Mouse (Mus musculus) embryo, embryonic 10.5 days (tissue): ENCODE results near the gene Mindy2.
"Not testable (repeated sequence)": the region's sequence is repeated elsewhere in the genome, so short reads cannot be mapped to it uniquely, and the experiment has no call there.

ENCODE experiments used
- DNase-seq: peaks from one replicate; pipeline ENCODE4 v3.0.0-alpha.2; 2015; ENCODE audit warnings: low spot score

Gene Mindy2

DNA sequence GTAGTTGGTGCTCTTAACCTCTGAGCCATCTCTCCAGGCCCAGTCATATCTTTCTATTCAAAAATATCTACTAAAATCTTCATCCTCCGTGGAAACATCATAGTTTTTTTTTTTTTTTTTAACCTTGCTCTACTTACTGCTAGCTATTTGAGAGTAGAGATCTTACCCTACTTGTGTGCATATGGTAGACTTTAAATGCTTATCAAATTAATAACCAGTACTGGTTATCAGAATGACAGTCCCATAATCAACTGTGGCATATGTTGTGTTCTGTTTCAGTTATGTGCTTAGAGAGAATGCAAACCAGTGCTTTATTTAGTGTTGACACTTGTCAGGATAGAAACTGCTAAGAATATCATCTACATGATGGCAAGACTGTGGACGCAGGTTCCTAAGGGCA is 78.9 kb downstream of the Mindy2 start:
- no peak for DNase-seq

DNA sequence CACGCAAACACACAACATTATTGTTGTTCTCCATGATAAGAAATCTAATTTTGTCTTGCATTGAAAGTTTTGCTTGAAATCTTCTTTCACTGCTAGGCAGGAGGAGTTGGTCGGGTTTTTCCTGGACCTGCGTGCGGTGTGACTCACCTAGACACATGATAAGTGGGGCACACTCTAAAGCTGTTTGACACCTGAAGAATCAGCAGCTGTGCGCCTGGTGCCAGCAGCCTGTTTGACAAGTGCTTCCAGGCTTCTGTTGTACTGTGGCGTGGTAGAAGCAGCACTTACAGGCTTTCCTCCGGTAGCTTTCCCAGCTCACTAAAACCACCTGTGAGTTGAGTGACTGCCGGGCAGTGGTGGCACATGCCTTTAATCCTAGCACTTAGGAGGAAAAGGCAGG is 86.6 kb downstream of the Mindy2 start:
- DNase-seq, result no peak

DNA sequence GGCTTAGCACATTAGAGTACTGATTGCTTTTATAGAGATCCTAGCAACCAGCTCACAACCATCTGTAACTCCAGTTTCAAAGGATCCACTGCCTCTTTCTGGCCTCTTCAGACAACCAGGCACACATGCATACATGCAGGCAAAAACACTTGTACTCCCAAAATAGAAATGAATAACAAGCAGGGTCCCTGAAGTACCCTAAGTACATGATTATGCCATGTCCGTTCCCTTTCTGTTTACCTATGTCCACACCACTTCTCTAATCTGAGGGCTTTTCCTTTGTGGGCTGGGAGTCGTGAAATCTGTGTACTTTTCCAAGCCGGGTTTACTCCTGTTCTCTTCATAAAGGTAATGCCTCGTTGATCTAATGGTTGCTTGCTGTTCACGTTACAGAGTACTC is 89.3 kb downstream of the Mindy2 start:
- DNase-seq, result no peak

DNA sequence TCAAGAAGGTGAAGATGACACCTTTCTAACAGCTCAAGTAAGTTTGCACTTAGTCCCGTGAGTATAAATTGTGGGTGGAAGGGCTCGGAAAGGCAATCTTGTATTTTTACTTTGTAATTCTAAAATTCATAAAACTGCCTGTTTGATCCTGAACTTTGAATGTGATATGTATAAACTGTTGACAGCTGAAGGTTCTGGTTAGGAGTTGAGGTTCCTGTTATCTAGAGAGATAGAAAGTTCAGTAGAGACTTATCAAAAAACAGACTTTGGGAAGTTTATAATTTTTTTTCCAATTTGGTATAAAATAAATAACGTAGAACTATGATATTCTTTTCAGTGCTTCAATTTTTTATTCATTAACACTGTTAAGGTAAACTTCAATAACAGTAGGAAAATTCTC is 94.1 kb downstream of the Mindy2 start:
- DNase-seq, result no peak

DNA sequence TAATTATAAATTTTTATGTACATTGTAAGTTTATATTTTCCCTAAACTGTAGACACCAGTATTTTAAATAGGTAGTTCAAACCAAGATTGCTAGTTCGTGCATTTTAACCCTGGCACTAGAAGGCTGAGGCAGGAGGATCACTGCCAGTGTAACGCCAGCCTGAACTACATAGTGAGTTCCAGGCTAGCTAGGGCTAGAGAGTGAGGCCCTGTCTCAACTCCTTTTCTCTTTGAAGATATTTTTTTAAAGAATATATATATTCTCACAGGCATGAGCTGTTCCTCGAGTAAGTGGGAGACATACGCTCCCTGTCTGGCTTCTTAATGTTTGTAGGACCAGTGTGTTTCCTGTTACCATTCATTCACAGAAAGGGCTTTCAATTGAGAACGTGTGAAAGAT is 100.2 kb downstream of the Mindy2 start:
- no peak for DNase-seq

DNA sequence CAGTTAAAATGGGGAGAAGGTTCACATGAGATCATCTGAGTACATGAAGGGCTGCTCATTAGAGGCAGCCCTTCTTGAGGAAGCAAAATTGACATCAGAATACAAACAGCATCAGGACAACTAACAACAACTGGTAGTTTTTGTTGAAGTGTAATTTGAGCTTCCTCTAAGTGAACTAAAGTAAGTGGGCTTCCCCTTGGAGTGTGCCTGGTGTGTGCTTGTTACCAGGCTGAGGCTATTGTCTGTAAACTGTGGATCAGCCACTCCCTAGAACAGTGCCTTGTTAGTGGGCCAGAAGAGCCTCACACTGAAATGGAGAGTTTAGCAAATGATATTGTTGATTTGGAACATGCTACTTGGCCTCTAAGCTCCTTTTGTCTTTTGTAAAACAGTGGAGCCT is 101.5 kb downstream of the Mindy2 start:
- DNase-seq, result no peak

DNA sequence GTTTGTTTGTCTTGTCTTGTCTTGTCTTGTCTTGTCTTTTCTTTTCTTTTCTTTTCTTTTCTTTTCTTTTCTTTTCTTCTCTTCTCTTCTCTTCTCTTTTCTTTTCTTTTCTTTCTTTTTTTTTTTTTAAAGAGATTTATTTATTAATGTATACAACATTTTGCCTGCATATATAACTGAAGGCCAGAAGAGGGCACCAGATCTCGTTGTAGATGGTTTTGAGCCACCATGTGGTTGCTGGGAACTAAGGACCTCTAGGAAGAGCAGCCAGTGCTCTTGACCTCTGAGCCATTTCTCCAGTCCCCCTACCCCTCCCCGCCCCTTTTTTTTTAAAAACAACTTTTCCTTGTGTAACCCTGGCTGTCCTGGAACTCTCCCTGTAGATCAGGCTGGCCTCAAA is 104.7 kb downstream of the Mindy2 start:
- not testable (repeated sequence) for DNase-seq

DNA sequence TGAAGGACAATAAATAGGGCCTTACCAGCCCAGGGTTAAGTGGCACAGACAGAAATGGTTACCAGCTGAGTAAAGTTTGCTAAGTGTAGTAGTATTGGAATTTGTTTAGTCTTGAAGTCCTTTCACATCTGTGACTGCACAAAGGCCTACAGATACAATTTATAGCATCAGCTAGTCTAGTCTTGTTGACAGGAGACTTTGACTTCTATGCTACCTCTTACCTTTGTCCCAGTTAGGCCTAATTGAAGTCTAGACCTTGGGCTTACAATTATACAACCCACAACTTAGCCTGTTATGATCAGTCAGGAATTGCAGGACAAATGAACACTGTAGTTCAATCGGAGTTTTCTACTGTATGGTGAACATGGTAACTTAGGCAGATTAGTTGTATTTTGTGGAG is 105.5 kb downstream of the Mindy2 start:
- DNase-seq, result no peak
